Mouse (Mus musculus) megakaryocyte, adult 5-6 weeks (primary cell): ENCODE results near the gene Chd2. TPM values are rescaled to one million over a fixed set of nuclear protein-coding genes. Genes with fewer than 3 reads are reported as not detected.
A peak's percentile ranks its signal among the peaks of the same experiment; 100 is the strongest.

Source experiments
- ATAC-seq: 2 replicates; pipeline ENCODE4 v1.8.0; 2016; ENCODE audit warnings: mild to moderate bottlenecking, inconsistent platforms; ENCODE audit not compliant: poor library complexity, severe bottlenecking
- total RNA-seq, 2 experiments: library from RNA; stranded (forward) in 1 of 2; stranded (reverse) in 1 of 2; fragments of 153-499, 151-499 nt in 1 of 2; fragments of 221-1000, 200-1000 nt in 1 of 2; gene quantifications; 2 replicates each; pipeline versions ENCODE4 v1.2.3 to v1.2.4; 2015 to 2017

The Chd2 gene
- total RNA-seq, 2 experiments from 2014 or later: 54.4 to 88.6 TPM

GRCm38 (mm10) chr7:73414192-73414591 lies 127.4 kb downstream of the Chd2 start:
- ATAC-seq: no peak

- no peak for ATAC-seq
Measured at GRCm38 (mm10) chr7:73412419-73412818, 129.2 kb downstream of the Chd2 start.

- no peak for ATAC-seq
Measured at GRCm38 (mm10) chr7:73411986-73412385, 129.6 kb downstream of the Chd2 start.

GRCm38 (mm10) chr7:73411523-73411922 lies 130.1 kb downstream of the Chd2 start:
- ATAC-seq: no peak

- no peak for ATAC-seq
Measured at GRCm38 (mm10) chr7:73405550-73405949, 136.1 kb downstream of the Chd2 start.

GRCm38 (mm10) chr7:73403538-73403937 lies 138.1 kb downstream of the Chd2 start:
- no peak for ATAC-seq

- no peak for ATAC-seq
Measured at GRCm38 (mm10) chr7:73402671-73403070, 139.0 kb downstream of the Chd2 start.

GRCm38 (mm10) chr7:73402106-73402505 lies 139.5 kb downstream of the Chd2 start:
- ATAC-seq: no peak

- ATAC-seq: no peak
Measured at GRCm38 (mm10) chr7:73400051-73400916, 141.3 kb downstream of the Chd2 start.

- ATAC-seq: peak; percentile 51
Measured at GRCm38 (mm10) chr7:73399501-73400044, 142.1 kb downstream of the Chd2 start.

GRCm38 (mm10) chr7:73398806-73399442 lies 142.7 kb downstream of the Chd2 start:
- ATAC-seq: no peak

- no peak for ATAC-seq
Measured at GRCm38 (mm10) chr7:73398319-73398718, 143.3 kb downstream of the Chd2 start.

- ATAC-seq: no peak
Measured at GRCm38 (mm10) chr7:73394013-73394409, 147.6 kb downstream of the Chd2 start.

GRCm38 (mm10) chr7:73393307-73394012 lies 148.2 kb downstream of the Chd2 start:
- ATAC-seq: no peak

GRCm38 (mm10) chr7:73392359-73392758 lies 149.3 kb downstream of the Chd2 start:
- ATAC-seq: no peak

GRCm38 (mm10) chr7:73391518-73392321 lies 149.9 kb downstream of the Chd2 start:
- no peak for ATAC-seq

- ATAC-seq: no peak
Measured at GRCm38 (mm10) chr7:73391002-73391517, 150.6 kb downstream of the Chd2 start.

GRCm38 (mm10) chr7:73390426-73391001 lies 151.1 kb downstream of the Chd2 start:
- ATAC-seq: no peak

GRCm38 (mm10) chr7:73389871-73390294 lies 151.7 kb downstream of the Chd2 start:
- ATAC-seq: no peak

- ATAC-seq: no peak
Measured at GRCm38 (mm10) chr7:73389419-73389818, 152.2 kb downstream of the Chd2 start.
